Mouse (Mus musculus) left cerebral cortex, postnatal 10 days (tissue): ENCODE results near the gene Jund. TPM values are rescaled to one million over a fixed set of nuclear protein-coding genes. Genes with fewer than 3 reads are reported as not detected.

Experiments
- DNase-seq, 2 experiments: peaks; one replicate each; pipeline ENCODE4 v3.0.0; 2021 to 2022; ENCODE audit warnings: low spot score in 2 of 2, mixed read lengths in 1 of 2; ENCODE audit errors: extremely low spot score in 1 of 2
- intact Hi-C: fragments of 180-260 bp; cut with DNase I; formaldehyde crosslinking; loops from one replicate; pipeline ENCODE4 v1.15.1; 2025
- total RNA-seq, 2 experiments: library from RNA; stranded (reverse); gene quantifications; 2 replicates each; pipeline ENCODE4 v1.2.3; 2021

Jund gene
- total RNA-seq, 2 experiments from 2014 or later = 147 to 149 TPM

- intact Hi-C loops = loop anchor here (1.0 kb wide), 1 partner anchor 28 kb away; no protein-coding TSS in a partner anchor
These were observed 26.2 kb upstream of the Jund start for GRCm38 (mm10) chr8:70672325-70673078.

DNA sequence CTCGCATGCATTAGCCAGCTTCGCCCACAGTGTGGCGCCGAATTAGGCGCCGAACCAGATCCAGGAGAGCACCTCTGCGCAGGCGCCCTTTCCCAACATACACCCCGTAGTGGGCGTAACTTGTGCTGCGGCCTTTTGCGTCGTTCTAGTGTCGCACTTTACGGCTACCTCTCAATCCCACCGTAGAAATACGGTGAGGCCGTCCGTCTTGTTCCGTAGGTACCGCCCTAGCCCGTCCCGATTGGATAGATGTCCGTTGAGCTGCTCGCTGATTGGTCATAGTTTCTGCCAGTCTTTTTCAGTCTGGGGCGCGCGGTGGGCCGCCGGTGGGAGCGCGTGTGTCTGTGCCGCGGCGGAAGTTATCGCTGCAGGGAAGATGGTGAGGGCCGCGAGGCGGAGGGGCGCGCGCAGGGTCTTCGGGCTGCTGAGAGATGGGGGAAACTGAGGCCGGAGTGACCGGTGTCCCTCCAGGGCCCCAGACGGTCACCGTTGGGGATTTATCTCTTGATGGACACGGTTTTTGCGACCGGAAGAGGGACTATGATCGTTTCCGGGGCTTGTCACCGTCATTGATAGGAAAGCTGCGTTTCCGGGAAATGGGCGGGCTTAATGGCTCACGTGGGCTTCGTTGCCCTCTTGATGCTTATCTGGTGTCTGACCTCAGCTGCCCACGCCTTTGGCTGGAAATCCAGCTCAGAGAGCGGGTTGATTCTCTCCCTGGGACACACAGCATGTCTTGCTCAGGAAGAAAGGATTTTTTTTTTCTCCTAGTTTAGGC lies 25.5 kb upstream of the Jund start, which contains the start of gene Lsm4:
TSS of gene Lsm4 (plus strand) at position 170 of the 778 bp plus-strand sequence.
- intact Hi-C loops = loop anchor here (1.0 kb wide), 1 partner anchor 27 kb away; no protein-coding TSS in a partner anchor
- DNase-seq = peak; percentile 97 to 98

More at GRCm38 (mm10) chr8:70672325-70673078, 26.2 kb upstream of the Jund start:
- no peak for DNase-seq

DNA sequence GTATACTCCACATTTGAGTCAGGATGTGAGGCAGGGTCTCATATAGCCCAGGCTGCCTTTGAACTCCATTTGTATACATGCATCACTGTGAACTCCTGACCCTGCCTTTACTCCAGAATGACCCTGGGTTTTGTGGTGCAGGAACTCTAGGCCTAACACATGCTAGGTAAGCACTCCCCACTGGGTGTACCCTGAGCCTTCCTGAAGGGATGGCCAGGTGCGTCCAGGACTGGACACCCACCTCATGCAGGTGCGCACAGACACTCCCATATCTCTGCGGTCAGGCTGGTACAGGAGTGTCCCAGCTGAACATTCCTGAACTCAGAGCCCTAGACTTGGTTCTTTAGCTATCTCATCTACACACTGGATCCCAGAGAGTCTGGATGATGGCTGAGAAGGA lies 24.6 kb upstream of the Jund start:
- intact Hi-C loops = no loop called here
- DNase-seq = no peak

GRCm38 (mm10) chr8:70674716-70675115 lies 24.0 kb upstream of the Jund start:
- intact Hi-C loops = no loop called here
- no peak for DNase-seq

DNA sequence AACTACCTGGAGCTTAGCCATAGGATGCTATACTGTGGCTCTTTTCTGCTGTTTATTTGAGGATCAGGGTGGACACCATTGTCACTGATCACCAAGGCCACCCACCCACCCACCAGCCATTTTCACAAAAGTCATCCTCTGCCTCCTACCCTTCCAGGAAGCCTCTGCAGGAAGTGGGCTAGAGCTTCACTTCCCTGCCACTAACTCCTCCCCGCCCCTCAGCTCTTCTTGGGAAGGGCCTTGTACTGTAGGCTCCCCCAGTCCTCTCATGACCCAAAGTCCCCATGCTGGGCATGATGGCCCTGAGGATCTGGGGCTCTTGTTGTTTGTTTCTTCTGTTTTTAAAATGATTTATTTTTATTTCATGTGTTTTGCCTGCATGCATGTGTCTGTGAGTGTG lies 23.4 kb upstream of the Jund start:
- DNase-seq = no peak
- intact Hi-C loops = no loop called here

GRCm38 (mm10) chr8:70677451-70678080 lies 21.2 kb upstream of the Jund start:
- intact Hi-C loops = no loop called here
- no peak for DNase-seq

DNA sequence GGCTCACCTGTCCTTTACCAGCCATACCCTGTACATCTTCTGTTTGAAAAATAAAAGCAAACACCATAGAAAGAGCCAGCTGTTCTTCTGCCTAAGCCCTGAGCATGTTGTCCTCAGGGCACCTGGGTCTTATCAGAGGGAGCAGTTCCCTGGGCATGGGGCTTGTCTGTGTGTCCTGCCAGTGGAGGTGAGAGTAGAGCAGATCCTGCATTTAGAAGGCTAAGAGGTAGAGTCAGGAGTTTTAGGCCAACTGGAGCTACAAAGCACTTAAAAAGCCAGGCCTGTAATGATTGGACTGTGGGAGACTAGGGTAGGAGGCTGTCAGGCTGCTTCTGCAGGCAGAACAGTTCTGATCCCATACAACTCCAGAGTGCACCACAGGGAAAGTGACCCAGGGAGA lies 20.1 kb upstream of the Jund start:
- no peak for DNase-seq
- intact Hi-C loops = no loop called here

DNA sequence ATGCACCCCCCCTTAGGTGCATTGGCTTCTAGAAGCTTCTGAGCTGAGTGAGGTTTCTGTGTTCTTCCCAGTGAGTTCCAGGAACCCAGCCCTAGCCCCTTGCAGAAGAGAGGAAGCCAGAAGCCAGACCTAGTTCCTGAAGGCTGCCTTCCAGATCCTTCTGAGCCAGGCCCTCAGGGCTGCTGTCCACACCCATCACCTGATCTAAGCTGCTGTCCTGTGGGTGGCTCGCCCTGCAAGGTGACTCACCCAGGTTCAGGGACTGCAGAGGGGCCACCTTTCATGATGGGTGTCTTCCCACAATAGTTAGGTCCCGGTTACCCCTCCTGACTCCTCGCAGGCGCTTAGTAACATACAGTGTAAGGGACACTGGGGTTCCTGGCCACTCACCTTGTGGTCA lies 19.3 kb upstream of the Jund start:
- intact Hi-C loops = no loop called here
- no peak for DNase-seq

DNA sequence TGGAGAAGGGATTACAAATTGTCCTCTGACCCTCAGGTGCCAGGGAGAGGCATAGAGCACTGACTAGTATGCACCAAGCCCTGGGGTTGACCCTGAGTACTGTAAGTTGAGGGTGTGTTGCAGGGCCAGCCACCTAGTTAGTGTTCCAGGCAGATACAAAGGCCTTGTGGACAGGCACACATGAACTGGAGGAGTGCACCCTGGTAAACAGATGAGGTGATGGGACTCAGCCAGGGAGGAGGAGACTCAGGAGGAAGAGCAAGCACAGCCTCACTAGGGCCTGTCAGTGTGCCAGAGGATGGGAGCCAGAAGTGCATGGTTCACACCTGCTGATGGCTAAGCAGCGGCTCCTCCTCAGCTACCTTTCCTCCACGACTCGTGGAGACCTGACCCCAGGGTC lies 18.7 kb upstream of the Jund start:
- intact Hi-C loops = no loop called here
- peak in 1 of 2 experiments; percentile 34 for DNase-seq

GRCm38 (mm10) chr8:70681410-70681809 lies 17.3 kb upstream of the Jund start:
- no peak for DNase-seq
- intact Hi-C loops = no loop called here

DNA sequence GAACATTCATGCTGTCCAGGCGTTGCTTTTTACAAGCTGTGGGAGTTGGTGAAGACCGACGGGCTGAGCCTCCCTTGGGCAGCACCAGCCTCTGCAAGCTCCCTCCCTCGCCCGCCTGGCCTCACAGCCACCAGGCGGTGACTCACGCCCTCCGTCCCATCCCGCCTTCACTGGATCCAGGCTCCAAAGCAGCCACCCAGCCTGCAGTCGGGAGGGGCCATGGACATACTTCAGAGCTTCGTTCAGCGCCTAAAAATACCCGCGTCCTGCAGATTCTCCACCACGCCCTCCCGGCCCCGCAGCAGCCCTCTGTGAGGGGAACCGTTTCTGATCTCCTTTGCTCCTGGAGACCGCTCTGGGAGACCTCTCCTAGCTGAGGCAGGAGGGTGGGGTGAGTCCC lies 16.6 kb upstream of the Jund start:
- peak in 1 of 2 experiments; percentile 79 for DNase-seq
- intact Hi-C loops = no loop called here

- no peak for DNase-seq
- intact Hi-C loops = no loop called here
These were observed 16.1 kb upstream of the Jund start for GRCm38 (mm10) chr8:70682692-70683091.

GRCm38 (mm10) chr8:70684291-70684690 lies 14.5 kb upstream of the Jund start:
- DNase-seq = peak; percentile 64 to 79
- intact Hi-C loops = no loop called here

DNA sequence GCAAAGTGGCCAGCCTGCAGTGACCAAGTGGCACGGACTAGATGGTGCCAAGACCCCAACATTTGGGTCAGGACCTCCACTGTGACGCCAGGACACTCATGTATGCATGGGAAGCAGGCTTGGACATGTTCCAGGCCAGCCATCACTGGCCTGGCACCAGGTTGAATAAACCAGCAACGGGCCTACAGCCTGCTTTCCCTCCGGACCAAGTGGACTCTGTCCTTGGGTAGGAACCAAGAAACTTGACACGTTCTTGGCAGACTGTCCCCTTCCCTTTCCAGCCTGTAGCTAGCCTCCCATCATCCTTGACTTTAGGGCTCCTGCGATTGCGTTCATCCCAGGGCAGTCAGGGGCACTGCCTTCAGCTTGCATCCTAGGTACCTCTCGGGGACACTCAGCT lies 11.2 kb upstream of the Jund start:
- no peak for DNase-seq
- intact Hi-C loops = no loop called here

DNA sequence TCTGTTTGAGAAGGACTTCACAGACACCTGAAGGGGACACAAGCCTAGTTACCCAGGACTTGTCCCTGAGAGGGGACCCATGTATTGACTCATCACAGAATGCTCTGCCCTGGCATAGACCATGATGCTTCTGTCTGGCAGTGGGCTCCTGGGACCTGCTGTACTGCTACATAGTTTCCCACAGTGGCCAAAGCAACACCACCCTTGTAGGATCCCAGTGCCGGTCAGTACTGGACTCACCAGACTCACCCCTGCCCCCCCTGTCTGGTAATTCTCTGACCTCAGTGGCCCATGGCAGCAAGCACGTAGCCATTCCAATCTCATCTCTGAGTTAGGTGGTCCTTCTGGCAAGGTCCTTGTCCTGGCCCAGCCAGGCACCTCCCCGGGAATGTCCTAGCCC lies 10.6 kb upstream of the Jund start:
- intact Hi-C loops = no loop called here
- DNase-seq = no peak

- DNase-seq = no peak
These were observed 8.8 kb upstream of the Jund start for GRCm38 (mm10) chr8:70689892-70690390.

DNA sequence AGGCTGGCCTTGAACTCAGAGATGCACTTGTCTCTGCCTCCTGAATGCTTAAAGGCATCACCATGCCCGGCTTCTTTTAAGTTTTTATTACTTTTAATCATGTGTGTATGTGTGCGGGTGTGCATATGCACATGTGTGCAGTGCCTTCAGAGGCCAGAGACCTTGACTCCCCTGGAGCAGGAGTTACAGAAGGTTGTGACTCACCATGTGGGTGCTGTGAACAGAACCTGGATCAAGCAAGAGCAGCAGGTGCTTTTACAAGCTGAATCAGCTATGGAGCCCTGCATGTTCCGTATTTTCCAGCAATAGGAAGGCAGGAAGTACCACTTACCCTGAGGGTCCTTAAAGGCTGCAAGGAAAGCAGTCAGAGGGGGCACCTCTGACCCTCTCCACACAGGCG lies 7.5 kb upstream of the Jund start:
- intact Hi-C loops = no loop called here
- no peak for DNase-seq

More at GRCm38 (mm10) chr8:70689892-70690390, 8.8 kb upstream of the Jund start:
- intact Hi-C loops = no loop called here

- intact Hi-C loops = no loop called here
These were observed 7.0 kb upstream of the Jund start for GRCm38 (mm10) chr8:70691727-70692231.

GRCm38 (mm10) chr8:70693636-70694035 lies 5.1 kb upstream of the Jund start:
- intact Hi-C loops = no loop called here
- DNase-seq = no peak

More at GRCm38 (mm10) chr8:70691727-70692231, 7.0 kb upstream of the Jund start:
- peak in 1 of 2 experiments; percentile 67 for DNase-seq
